Mouse (Mus musculus): Measurements from ENCODE around the gene Nfkbia.

GRCm38 (mm10) chr12:55508817-55509216 lies 16.4 kb upstream of the Nfkbia start:
- no peak for TF ChIP-seq CTCF (conservative IDR thresholded peaks at IDR 0.05; ENCODE audit: low read length)
- no peak for TF ChIP-seq POU5F1 (IDR thresholded peaks at IDR 0.05; ENCODE audit: borderline replicate concordance, low read length)
